Mouse (Mus musculus) testis, adult 2 months (tissue): Measurements from ENCODE around the gene Ifrd1.

Experiments used
- CTCF ChIP-seq: fragments of 200-500 bp; IDR thresholded peaks from 2 replicates; pipeline ENCODE4 v1.5.1; 2012; ENCODE audit warnings: low read depth, mild to moderate bottlenecking, inconsistent platforms, low read length, moderate library complexity; ENCODE audit not compliant: control insufficient read depth, insufficient read depth, insufficient replicate concordance
- POLR2A ChIP-seq: fragments of 200-500 bp; IDR thresholded peaks from 2 replicates; pipeline ENCODE4 v1.6.1; 2012; ENCODE audit warnings: low read depth, mild to moderate bottlenecking, inconsistent platforms, low read length, moderate library complexity; ENCODE audit not compliant: control insufficient read depth

GRCm38 (mm10) chr12:40152353-40153069 is 95.8 kb downstream of the Ifrd1 start:
- no peak for TF ChIP-seq POLR2A
- TF ChIP-seq CTCF: no peak
